Mouse (Mus musculus) cerebellum, postnatal 4 days (tissue): ENCODE results near the gene Ncaph2.

Experiments used
- DNase-seq, 2 experiments: peaks; one replicate each; pipeline ENCODE4 v3.0.0; 2022; ENCODE audit warnings: low spot score in 2 of 2, mixed read lengths in 1 of 2

Gene Ncaph2

DNA sequence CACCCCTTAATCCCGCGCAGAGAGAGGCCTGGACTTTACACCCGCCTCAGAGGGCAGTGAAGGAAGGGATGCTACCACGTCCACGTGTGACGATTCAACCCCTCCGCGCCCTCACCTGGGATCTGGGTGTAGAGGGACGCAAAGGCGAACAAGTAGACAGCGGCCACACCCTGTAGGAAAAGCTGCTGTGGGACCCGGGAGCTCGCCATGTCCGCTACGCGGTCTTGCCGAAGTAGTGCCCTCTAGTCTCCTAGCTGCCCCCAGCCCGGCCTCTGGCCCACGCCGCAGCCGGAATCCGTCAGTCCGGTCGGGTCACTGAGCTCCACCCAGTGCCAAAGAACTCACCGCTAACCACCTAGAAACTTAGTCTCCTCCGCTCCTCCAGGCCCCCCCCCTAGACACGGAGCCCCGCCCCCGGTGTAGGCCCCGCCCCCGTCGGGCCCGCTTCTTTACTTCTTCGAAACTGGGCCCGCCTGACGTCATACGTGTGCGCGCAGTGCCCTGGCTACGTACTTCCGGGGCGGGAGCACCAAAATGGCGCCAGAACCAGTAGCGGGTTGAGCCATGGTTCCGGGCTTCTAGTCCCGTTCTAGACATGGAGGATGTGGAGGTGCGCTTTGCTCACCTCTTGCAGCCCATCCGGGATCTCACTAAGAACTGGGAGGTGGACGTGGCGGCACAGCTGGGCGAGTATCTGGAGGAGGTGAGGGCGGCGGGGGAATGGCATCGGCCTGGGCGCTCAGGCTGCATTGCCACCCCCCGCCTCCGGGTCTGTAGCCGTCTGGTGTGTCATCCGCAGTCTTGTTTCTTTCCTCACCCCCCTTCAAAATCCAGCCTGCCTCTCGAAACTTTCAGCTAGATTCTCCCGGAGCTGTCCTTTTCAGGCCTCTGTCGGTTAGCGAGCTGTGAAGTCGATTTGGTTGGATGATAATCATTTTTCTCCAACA lies at the start of gene Ncaph2, which contains the start of gene Lmf2:
Ncaph2 (plus strand) TSS at position 479 of the 947 bp plus-strand sequence.
Lmf2 (minus strand) TSS at position 419 of the 947 bp plus-strand sequence.
- peak; percentile 87 to 95 for DNase-seq

DNA sequence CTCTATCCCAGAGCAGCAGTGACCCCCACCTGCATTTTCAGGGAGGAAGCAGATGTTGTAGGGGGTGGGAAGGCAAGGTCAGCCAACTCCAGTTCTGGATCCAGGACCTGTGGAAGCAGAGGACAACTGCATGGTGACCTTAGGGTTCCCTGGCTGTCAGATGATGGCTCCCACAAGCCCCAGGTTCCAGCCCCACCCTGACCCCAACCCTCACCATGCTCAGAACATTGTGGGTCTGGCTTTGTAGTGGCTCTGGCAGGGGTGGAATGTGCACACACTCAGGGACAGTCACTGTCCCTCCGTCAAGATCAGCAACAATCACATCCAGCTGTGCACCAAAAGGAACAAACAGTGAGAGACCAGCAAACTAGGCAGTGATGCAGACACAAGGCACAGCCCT lies 49.6 kb upstream of the Ncaph2 start:
- DNase-seq, result no peak

DNA sequence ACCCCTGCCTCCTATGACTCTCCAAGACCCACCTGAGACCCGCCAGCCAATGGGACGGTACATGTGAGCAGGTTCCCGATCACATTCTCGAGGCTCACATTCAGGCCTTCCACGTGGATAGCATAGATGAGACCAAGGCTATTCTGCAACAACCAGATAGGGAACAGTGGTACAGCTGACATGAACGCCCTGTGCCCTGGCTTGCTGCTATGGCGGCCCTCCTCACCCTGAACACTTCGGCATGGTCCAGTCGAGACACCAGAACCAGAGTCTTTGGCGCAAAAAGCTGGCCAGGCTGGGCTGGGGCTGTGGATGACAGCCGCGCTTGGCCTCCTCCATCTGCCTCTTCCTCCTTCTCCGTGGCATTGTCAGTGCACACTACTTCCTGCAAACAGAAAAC lies 48.1 kb upstream of the Ncaph2 start:
- DNase-seq, result no peak

DNA sequence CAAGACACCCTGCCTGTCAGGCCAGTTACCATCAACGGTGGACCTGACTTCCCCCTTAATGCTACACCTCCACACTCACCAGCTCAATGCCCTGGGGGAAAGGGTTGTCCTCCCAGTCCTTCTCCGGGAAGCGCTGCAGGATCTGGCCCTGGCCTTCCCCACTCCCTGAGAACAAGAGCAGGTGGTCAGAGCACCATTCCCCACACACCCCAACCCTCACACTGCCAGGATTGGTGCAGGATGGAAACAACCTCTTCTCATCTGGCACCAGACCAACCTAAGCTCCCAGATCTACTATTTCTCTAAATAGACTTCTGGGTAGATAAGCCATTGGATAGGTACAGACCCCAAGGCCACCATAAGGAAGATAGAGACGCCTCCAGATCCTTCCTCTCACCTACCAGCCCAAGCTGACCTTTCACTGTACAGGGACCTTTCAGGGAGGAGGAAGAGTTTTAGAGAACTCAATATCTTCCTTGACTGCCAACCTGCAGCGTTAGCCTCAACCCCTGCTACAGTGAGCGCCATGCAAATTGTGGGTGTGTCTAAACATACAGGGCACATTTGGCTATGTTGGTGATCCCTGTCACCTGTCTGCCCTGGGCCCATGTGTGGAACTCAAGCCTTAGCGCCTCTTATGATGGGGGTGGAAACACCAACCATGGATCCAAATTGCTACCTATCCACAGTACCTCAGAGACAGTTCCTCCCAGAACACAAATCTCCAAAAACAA lies 46.9 kb upstream of the Ncaph2 start:
- DNase-seq, result no peak

DNA sequence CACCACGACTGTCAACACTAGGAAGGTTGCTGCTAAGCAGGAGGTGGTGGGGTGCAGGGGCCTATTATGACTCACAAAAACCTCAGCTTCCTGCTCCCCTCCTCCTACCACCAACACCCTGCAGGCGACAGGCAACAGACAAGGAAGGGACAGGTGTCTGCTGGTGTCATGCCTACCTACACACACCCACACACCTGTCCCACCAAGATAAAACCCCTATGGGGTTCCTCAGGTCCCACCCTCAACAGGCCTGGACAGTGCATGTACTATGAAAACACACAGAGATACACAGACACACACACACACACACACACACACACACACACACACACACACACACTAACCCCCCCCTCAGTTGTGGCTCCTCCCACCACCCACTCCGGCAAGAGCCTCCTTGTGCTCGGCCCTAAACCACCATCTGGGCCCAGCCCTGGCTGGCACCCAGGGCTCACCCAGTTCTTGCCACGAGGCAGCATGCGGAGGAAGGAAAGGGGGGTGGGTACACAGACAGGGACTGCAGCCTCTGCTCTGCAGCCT lies 45.5 kb upstream of the Ncaph2 start:
- no peak for DNase-seq

DNA sequence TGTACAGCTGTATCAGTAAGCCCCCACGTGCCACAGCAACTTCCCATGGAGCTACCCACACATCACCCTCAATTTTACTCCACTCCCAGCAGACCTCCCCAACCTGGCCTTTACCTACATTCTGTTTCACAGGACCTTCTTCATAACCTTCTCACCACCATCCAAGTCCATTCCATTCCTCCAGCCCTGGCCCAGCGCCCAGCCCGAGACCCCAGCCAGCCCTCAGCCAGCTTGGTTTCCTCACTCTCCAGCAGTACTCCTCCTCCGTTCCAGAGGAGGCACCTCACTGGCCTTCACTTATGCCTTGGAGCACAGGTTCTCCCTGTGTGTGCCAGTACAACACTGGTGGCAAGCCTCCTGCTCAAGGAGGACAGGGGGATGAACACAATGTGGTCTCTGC lies 42.2 kb upstream of the Ncaph2 start:
- no peak for DNase-seq

DNA sequence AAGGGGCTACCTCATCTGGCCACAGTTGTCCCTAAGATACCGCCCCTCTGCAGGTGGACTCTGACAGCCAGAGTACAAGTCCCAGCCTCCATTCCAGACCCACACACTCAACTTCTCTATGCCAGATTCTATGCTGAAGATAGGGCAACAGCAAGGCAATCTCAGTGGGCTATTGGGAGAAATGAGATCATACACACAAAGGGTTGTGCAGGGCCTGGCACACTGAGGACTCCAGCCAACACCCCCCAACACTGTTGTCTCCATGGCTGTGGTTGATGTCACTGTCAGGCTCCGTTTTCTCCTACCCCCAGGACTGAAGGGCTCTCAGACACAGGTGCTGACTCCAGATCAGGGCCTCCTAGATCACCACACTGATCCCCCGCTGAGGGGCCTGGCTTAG lies 41.4 kb upstream of the Ncaph2 start:
- no peak for DNase-seq

DNA sequence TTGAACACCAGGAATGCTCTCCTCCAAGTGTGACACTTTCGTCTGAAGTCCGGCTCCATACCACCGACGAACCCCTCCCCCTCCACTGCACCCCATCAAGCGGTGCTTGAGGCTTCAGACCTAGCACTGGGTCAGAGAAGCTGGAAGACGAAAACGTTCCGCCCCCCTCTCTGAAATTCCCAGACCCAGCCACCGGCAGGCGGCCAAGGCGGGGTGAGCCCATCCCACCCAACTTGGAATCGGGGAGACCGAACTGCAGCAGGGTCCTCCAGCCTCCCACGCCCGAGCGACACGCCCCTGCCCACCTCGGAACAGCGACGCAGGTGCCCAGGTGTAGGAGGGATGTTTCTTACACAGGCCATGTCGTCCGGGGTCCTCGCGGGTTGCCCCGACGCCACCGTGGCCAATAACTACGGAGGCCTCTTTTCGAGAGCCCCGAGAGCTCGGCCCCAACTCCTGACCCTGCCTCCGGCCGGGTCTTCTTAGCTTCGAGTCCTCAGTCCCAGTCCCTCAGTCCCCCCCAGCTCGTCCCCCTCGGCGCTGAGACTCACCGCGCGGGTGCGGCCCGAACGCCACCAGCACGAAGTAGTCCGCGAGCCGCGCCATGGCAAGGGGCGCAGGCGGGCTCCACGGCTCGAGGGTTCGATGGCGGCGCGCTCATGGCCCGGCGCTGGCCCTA lies 40.9 kb upstream of the Ncaph2 start:
- peak in 1 of 2 experiments; percentile 34 for DNase-seq

DNA sequence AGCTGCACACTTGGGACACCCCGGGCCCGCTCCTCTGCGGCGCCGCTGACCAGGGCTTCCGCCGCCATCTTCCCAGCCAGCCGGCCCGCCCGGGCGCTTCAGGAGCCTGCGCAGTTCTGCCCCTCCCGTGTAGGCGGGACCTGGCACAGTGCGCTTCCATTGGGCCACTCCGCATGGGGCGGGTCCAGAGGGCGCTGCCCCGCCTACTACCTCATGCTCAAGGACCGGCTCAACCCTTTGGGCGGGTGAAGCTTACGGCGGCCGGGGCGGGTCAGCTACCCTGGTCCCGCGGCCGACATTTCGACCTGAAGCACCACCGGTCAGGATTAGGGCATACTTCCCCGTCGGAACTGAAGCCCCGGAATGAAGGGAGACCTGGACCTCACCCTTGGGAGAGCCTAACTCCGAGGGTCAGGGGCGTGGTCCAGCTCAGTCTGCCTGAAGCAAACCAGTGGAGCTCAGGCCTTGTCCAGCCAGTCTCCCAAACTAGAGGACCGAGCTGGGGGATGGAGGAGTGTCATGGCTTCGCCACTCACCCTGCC lies 40.3 kb upstream of the Ncaph2 start, which contains the start of gene Sbf1:
Sbf1 (minus strand) TSS at position 122 of the 542 bp plus-strand sequence.
- DNase-seq, result peak; percentile 92 to 97

DNA sequence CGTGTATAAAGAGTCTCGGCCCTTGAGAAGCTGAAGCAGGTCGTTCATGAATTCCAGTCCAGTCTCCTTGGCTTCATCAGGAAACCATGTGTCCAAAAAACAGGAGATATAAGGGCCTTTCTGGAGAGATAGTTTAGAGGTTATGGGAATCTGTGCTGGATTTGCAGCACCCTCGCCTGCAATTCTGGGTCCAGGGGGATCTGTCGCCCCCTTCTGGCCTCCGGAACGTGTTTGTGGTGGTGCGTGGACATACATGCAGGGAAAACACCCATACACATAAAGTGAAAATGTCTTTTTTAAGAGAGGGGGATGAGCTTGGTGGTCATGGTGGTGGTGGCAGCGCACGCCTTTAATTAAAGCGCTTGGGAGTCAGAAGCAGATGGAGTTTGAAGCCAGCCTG lies 39.4 kb upstream of the Ncaph2 start:
- no peak for DNase-seq

DNA sequence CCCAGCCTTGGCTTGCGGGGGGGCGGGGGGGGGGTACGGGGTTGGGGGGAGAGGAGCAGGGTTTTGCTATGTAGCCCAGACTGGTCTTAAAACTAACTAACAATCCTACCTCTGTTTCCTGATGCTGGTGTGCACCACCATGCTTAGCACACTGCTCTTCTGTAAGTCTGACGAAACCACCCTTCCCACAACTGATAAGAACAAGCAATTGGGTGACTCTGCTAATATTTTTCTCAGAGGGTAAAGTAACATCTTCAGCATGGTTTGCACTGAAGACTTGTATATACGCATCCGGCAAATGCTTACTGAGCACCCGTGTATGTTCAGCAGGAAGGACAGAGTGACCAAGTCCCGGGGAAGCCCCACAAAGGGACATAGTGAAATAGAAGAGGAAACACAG lies 34.3 kb upstream of the Ncaph2 start:
- DNase-seq, result no peak

DNA sequence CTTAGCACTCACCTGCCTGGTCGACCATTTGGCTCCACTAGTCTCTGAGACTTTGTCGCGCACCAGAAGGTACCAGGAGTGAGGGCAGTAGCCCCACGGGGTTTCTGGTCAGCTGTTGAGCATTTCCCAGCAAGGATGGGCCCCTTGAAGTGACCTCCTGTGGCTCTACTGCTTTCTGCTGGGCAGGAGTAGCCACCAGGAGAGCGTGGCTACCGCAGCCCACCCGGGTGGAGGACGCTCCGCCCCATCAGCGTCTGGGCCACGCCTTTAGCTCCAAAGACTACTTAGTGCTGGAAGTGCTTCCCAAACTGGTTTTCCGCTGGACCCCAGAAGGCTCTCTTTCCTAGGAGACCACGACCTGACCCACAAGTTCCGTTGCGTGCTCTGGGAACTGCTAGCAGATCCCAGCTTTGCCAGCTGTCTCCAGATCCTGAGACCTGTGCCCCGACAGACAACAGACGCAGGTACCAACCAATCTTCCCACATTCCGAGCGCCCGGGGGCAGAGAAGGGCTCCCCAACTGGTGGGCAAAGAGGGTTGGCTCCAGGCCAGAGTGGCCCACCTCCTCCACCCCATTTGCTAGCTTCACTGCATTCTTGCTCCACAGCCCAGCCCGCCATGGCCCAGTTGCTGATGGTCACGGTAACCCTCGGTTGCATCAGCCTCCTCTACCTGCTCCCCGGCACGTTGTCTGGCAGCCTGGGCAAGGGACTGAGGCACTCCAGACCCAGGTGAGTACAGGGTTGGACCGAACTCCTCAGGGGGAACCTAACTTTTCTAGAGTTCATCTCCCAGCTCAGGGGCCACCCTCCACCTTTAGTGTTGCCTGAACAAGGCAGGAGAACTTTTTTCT lies 32.6 kb upstream of the Ncaph2 start, which contains the start of gene Adm2:
Adm2 (plus strand) TSS at position 51 of the 853 bp plus-strand sequence.
- DNase-seq, result no peak

DNA sequence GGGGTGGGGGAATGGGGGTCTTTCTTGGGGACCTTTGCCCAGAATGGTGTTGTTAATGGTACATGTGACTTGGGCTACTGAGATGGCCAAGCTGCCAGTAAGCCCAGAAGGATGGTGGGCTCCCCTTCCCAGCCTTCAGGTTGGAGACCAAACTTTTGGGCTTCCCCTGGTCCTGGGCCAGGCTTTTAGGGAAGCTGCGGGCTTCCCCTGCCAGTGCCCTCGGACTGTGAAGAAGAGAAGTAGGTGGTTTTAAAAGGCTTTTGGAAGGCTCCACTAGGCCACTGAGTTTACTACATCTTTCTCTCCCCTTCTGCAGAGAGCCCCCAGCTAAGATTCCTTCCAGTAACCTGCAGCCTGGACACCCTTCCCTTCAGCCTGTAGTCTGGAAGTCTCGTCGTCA lies 31.9 kb upstream of the Ncaph2 start:
- DNase-seq, result no peak

DNA sequence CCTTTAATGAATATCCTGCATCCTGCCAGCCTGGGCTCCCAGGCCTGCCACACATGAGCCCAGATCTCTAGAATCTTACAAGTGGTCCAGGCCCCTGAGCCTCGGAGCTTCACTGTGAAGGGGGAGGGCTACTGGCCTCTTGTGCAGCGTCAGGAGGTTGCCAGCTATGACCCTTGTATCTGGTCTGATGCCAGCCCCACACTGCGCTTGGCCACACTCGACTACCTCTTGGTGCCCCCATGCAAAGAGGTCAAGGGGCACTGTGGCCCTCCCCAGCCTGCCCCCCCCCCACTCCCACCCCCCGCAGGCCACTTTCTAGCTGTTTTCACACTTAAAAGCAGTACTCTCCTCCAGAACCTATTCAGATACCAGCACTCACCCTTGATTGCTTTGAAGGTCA lies 29.1 kb upstream of the Ncaph2 start:
- no peak for DNase-seq

DNA sequence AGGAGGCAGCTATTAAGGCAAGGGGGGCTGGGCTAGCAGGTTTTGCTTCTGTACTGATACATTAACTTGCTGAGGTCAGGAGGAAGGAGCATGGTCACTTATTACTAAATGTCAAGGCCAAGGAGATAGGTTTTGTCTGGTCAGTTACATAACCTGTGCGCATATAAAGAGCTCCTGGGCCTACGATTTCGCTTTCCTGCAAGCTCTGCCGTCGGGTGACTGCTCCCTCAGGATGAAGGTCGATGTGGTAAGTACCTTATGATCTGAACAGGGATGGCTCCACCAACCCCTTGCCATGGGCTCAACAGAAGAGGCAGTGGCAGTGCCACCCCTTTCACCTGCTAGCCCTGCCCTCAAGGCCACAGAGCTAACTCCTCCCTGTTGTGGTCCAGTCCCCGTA lies 21.2 kb upstream of the Ncaph2 start, which contains the start of gene Miox:
Miox (plus strand) TSS at position 128 of the 400 bp plus-strand sequence.
- DNase-seq, result no peak

DNA sequence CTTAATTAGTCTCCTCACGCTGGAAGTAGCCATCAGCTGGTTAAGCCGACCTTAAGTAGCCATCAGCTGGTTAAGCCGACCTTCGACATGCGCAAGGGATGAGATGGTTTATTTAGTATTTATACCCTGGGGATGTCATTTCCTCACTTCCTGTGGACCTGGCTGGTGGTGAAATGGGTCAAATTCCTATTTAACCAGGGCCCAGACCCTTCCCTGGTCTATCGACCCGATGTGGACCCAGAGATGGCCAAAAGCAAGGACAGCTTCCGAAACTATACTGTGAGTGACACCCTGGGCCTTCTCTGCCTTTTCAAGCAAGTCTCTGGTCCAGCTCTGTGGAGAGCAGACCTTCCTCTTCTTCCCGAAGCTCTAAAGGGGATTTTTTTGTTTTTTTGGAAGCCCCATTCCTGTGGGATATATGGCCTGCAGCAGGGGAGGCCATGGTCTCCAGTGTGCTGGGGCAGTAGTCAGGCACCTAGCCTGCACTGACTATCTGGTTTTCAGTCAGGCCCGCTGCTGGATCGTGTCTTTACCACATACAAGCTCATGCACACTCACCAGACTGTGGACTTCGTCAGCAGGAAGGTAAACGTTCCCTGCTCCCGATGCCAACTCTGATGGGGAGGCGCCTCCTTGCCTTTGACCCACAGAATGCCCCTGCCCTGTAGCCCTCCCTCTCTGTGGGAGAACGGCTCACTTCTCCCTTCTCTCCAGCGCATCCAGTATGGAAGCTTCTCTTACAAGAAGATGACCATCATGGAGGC lies 20.6 kb upstream of the Ncaph2 start:
- DNase-seq, result no peak

DNA sequence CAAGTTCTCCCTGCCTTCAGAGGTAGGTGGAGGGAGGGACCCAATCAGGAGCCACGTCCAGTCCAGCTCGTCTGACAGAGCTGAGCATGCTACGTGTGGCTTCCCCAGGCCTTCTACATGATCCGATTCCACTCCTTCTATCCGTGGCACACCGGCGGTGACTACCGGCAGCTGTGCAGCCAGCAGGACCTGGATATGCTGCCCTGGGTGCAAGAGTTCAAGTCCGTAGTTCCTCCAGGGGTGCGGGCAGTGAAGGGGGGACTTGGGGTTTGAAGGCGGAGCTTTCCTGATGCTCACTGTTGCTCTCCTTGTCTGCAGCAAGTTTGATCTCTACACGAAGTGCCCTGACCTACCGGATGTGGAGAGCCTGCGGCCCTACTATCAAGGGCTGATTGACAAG lies 19.1 kb upstream of the Ncaph2 start:
- no peak for DNase-seq

DNA sequence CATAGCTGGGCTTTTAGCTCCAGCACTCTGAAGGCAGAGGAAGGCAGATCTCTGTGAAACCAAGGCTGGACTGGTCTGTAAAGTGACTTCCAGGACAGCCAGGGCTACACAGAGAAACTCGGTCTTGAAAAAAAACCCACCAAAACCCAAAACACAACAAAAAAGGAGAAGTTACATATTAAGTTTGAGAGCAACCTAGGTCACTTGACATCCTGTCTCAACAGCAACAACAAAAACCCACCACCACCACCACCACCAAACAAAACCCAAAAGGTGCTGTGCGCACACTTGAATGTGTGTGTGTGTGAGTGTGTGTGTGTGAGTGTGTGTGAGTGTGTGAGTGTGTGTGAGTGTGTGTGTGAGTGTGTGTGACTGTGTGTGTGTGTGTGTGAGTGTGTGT lies 15.8 kb upstream of the Ncaph2 start:
- no peak for DNase-seq

DNA sequence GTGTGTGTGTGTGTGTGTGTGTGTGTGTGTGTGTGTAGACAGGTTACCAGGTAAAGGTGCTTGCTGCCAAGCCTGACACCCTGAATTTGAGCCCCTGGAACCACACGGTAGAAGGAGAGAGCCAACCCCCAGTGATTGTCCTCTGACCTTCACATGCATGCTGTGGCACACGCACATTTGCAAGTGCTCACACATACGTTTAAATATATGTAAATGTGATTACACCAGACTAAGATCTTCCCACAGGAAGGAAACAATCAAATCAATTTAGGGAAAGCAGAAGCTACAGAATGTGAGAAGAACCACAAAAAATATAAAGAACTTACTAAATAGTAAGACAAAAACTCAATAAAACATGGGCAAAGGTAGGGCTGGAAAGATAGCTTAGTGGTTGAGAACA lies 15.4 kb upstream of the Ncaph2 start:
- DNase-seq, result no peak

DNA sequence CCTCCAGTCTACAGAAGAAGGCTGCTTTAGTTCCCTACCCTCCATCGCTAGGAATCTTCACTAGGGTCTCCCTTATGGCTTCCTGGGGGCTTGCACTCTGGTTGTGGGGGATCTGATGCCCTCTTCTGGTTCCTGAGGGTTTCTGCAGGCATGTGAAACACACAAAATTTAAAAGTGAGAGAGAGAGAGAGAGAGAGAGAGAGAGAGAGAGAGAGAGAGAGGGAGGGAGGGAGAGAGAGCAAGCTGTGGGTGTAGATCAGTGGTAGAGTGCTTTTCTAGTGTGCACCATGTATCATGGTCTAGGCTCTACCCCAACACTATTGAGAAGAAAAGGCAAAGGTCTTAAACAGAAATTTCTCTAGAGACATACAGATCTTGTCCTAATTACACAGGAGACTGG lies 13.8 kb upstream of the Ncaph2 start:
- DNase-seq, result no peak
